Mouse (Mus musculus): ENCODE measurements around the gene Serpinf1.

DNA sequence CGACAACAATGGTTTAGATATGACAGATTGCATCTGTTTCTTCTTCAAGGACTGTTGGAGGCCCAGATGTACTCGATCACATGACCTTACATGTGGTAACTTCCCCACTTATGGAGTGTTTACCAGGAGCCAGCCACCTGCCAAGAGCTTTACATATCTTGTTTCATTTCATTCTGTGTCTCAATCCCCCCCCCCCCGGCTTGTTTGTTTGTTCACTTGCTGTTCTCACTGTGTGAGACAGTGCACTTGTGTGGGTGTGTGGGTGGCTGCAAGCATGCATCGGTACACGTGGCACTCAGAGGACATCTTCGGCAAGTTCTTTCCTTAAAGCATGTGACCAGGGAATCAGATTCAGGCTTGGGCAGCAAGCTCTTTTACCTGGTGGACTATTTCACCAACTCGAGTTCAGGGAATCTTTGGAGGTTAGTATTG lies 34.0 kb upstream of the Serpinf1 start:
- TF ChIP-seq CTCF (conservative IDR thresholded peaks at IDR 0.05; ENCODE audit: low read length) (no peak), NANOG (IDR thresholded peaks at IDR 0.05; ENCODE audit: borderline replicate concordance, low read length) (no peak), POU5F1 (IDR thresholded peaks at IDR 0.05; ENCODE audit: borderline replicate concordance, low read length) (no peak)
